Mouse (Mus musculus) olfactory bulb, adult 2 months (tissue): Measurements from ENCODE around the gene Cyp2r1.

Experiments used
- CTCF ChIP-seq: fragments of 200-500 bp; IDR thresholded peaks from 2 replicates; pipeline ENCODE4 v1.5.1; 2012; ENCODE audit warnings: low read depth, mild to moderate bottlenecking, low read length, moderate library complexity; ENCODE audit not compliant: insufficient read depth
- POLR2A ChIP-seq: fragments of 200-500 bp; IDR thresholded peaks from 2 replicates; pipeline ENCODE4 v1.6.1; 2012; ENCODE audit warnings: mild to moderate bottlenecking, low read depth, low read length, moderate library complexity; ENCODE audit not compliant: insufficient read depth

DNA sequence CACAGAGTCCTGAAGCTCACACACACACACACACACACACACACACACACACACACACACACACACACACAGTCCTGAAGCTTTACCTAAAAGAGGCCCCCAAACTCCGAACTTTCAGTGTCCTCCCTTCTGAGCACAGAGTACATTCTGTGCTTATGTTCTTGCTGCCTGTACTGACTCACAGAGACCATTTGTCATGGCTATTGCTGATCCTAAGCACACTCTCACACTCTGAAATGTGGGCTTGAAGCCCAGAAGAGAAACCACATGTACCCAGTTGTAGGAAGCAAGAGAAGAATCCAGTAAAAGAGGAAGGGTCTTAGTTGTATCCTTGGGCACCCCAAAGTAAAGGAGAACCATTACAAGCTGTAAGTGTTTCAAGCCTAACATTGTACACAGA lies 14.9 kb upstream of the Cyp2r1 start:
- TF ChIP-seq POLR2A (no peak), CTCF (no peak)
